Mouse (Mus musculus) embryonic facial prominence, embryonic 13.5 days (tissue): ENCODE measurements at regions not wholly inside any gene's neighbourhood (a gene's known extent, or its start where the extent isn't known, plus 50 kb on each side); places are given as distances from the start of the nearest gene placed in this dataset.
"Not testable (repeated sequence)": the region's sequence is repeated elsewhere in the genome, so short reads cannot be mapped to it uniquely, and the experiment has no call there.

Experiments used
- ATAC-seq: fragments of 200-750 bp; cut with Nextera tagmentation; 2 replicates; pipeline ENCODE4 v1.8.0; 2017; ENCODE audit warnings: low read depth; ENCODE audit not compliant: insufficient number of reproducible peaks, insufficient read depth, low FRiP score, low TSS enrichment
- H3K27ac ChIP-seq: fragments of 300-500 bp; sonication (generic); 2 replicates; pipeline ENCODE4 v1.5.1; 2015; ENCODE audit warnings: moderate library complexity, mild to moderate bottlenecking, inconsistent platforms
- H3K27me3 ChIP-seq: fragments of 300-500 bp; sonication (generic); 2 replicates; pipeline ENCODE4 v1.6.1; 2015; ENCODE audit warnings: mild to moderate bottlenecking, inconsistent platforms
- H3K36me3 ChIP-seq: fragments of 300-500 bp; sonication (generic); 2 replicates; pipeline ENCODE4 v1.6.1; 2015; ENCODE audit warnings: mild to moderate bottlenecking, inconsistent platforms
- H3K4me1 ChIP-seq: fragments of 300-500 bp; sonication (generic); 2 replicates; pipeline ENCODE4 v1.6.1; 2015; ENCODE audit warnings: inconsistent platforms
- H3K4me2 ChIP-seq: fragments of 300-500 bp; sonication (generic); 2 replicates; pipeline ENCODE4 v1.6.1; 2015; ENCODE audit warnings: moderate library complexity, mild to moderate bottlenecking, inconsistent platforms
- H3K4me3 ChIP-seq: fragments of 300-500 bp; sonication (generic); 2 replicates; pipeline ENCODE4 v1.5.1; 2015; ENCODE audit warnings: mild to moderate bottlenecking, inconsistent platforms
- H3K9ac ChIP-seq: fragments of 300-500 bp; sonication (generic); 2 replicates; pipeline ENCODE4 v1.6.1; 2015; ENCODE audit warnings: mild to moderate bottlenecking, inconsistent platforms
- H3K9me3 ChIP-seq: fragments of 300-500 bp; sonication (generic); 2 replicates; pipeline ENCODE4 v1.6.1; 2016; ENCODE audit warnings: inconsistent platforms
- WGBS: fragments of 180-500 bp; shearing (Covaris S2); methylation state at CpG from one replicate; pipeline ENCODE4 v1.1.7; 2015; ENCODE audit warnings: mixed read lengths; 5-methylcytosine and 5-hydroxymethylcytosine counted together

GRCm38 (mm10) chr2:57185151-57185550 lies 52.3 kb upstream of the Gpd2 start:
- WGBS: 0% methylated on average over 1 of the region's 1 CpGs
- H3K9ac ChIP-seq: no peak overlapping the region
- H3K9me3 ChIP-seq: no peaks in the 10 kb centered on the region
- no peak overlapping the region for H3K4me3 ChIP-seq
- H3K27ac ChIP-seq: no peak overlapping the region
- no peak overlapping the region for H3K4me2 ChIP-seq
- no peaks in the 10 kb centered on the region for H3K36me3 ChIP-seq
- no peak for ATAC-seq
- H3K4me1 ChIP-seq: peaks cover 11% of the 10 kb centered on the region
- H3K27me3 ChIP-seq: no peaks in the 10 kb centered on the region

- H3K36me3 ChIP-seq, H3K27ac ChIP-seq, H3K4me3 ChIP-seq, ATAC-seq, H3K4me2 ChIP-seq, H3K9ac ChIP-seq, H3K9me3 ChIP-seq, H3K27me3 ChIP-seq: not testable (repeated sequence)
- 70% methylated on average over 3 of the region's 3 CpGs for WGBS
- H3K4me1 ChIP-seq: peaks cover 11% of the 10 kb centered on the region
Measured at GRCm38 (mm10) chr2:57183108-57183507, 54.3 kb upstream of the Gpd2 start.

- peak overlapping the region; percentile 96 for H3K27ac ChIP-seq
- H3K4me2 ChIP-seq: peak overlapping the region; percentile 55
- no peaks in the 10 kb centered on the region for H3K27me3 ChIP-seq
- peak overlapping the region; percentile 79 for H3K9ac ChIP-seq
- ATAC-seq: peak; percentile 98
- peaks cover 11% of the 10 kb centered on the region for H3K4me1 ChIP-seq
- no peaks in the 10 kb centered on the region for H3K9me3 ChIP-seq
- peak overlapping the region; percentile 63 for H3K4me3 ChIP-seq
- under 1% methylated on average over 37 of the region's 37 CpGs for WGBS
- H3K36me3 ChIP-seq: no peaks in the 10 kb centered on the region
Measured at GRCm38 (mm10) chr2:57181692-57182541, 55.5 kb upstream of the Gpd2 start.

GRCm38 (mm10) chr2:57181350-57181691 lies 56.1 kb upstream of the Gpd2 start:
- 11% methylated on average over 4 of the region's 4 CpGs for WGBS
- peak overlapping the region; percentile 96 for H3K27ac ChIP-seq

GRCm38 (mm10) chr2:57178056-57178455 lies 54.3 kb upstream of the Nr4a2 start:
- Histone ChIP-seq H3K4me2 (no peak overlapping the region), H3K9me3 (no peaks in the 10 kb centered on the region), H3K36me3 (no peaks in the 10 kb centered on the region), H3K9ac (no peak overlapping the region), H3K4me3 (no peak overlapping the region), H3K27me3 (no peaks in the 10 kb centered on the region), H3K27ac (no peak overlapping the region), H3K4me1 (peaks cover 11% of the 10 kb centered on the region)
- no peak for ATAC-seq
- 84% methylated on average over 6 of the region's 6 CpGs for WGBS

More at GRCm38 (mm10) chr2:57181350-57181691, 56.1 kb upstream of the Gpd2 start:
- Histone ChIP-seq H3K27me3 (no peaks in the 10 kb centered on the region), H3K9me3 (no peaks in the 10 kb centered on the region), H3K4me3 (peak overlapping the region; percentile 63), H3K4me1 (peaks cover 11% of the 10 kb centered on the region), H3K36me3 (no peaks in the 10 kb centered on the region), H3K4me2 (peak overlapping the region; percentile 55), H3K9ac (peak overlapping the region; percentile 79)
- no peak for ATAC-seq

GRCm38 (mm10) chr2:57176547-57176946 lies 52.7 kb upstream of the Nr4a2 start:
- Histone ChIP-seq H3K27ac (no peak overlapping the region), H3K9me3 (no peaks in the 10 kb centered on the region), H3K36me3 (no peaks in the 10 kb centered on the region), H3K4me3 (no peak overlapping the region), H3K4me1 (peaks cover 11% of the 10 kb centered on the region), H3K27me3 (no peaks in the 10 kb centered on the region), H3K4me2 (no peak overlapping the region), H3K9ac (no peak overlapping the region)
- 85% methylated on average over 7 of the region's 7 CpGs for WGBS
- no peak for ATAC-seq

GRCm38 (mm10) chr2:57175219-57175618 lies 51.4 kb upstream of the Nr4a2 start:
- H3K4me1 ChIP-seq: no peaks in the 10 kb centered on the region
- H3K4me3 ChIP-seq: no peak overlapping the region
- no peak overlapping the region for H3K9ac ChIP-seq
- no peak overlapping the region for H3K27ac ChIP-seq
- H3K9me3 ChIP-seq: no peaks in the 10 kb centered on the region
- no peak for ATAC-seq
- no peaks in the 10 kb centered on the region for H3K27me3 ChIP-seq
- H3K4me2 ChIP-seq: no peak overlapping the region
- no peaks in the 10 kb centered on the region for H3K36me3 ChIP-seq
- 76% methylated on average over 1 of the region's 1 CpGs for WGBS
